Mouse (Mus musculus): ENCODE results near the gene Pdzd2. TPM values are rescaled to one million over a fixed set of nuclear protein-coding genes. Genes with fewer than 3 reads are reported as not detected.

The Pdzd2 gene
- total RNA-seq, 2 experiments from 2014 or later = 63.9 to 67.7 TPM

GRCm38 (mm10) chr15:12566637-12567440 is 172.9 kb downstream of the Pdzd2 start:
- Histone ChIP-seq H3K4me3 (no peak overlapping the region), H3K27ac (no peak overlapping the region)
- TF ChIP-seq CTCF (conservative IDR thresholded peaks at IDR 0.05) = no peak
- no peak for DNase-seq (ENCODE audit: low spot score in 2 of 2)

- DNase-seq (ENCODE audit: low spot score in 2 of 2) = no peak
- TF ChIP-seq CTCF (conservative IDR thresholded peaks at IDR 0.05) = no peak
- H3K27ac ChIP-seq = no peak overlapping the region
- H3K4me3 ChIP-seq = no peak overlapping the region
Observed at GRCm38 (mm10) chr15:12565281-12565680, 174.4 kb downstream of the Pdzd2 start.

- TF ChIP-seq CTCF (conservative IDR thresholded peaks at IDR 0.05) = no peak
- no peak for DNase-seq (ENCODE audit: low spot score in 2 of 2)
- Histone ChIP-seq H3K27ac (no peak overlapping the region), H3K4me3 (no peak overlapping the region)
Observed at GRCm38 (mm10) chr15:12560505-12560904, 179.2 kb downstream of the Pdzd2 start.

GRCm38 (mm10) chr15:12557663-12558436 is 181.9 kb downstream of the Pdzd2 start:
- TF ChIP-seq CTCF (conservative IDR thresholded peaks at IDR 0.05) = no peak
- Histone ChIP-seq H3K4me3 (no peak overlapping the region), H3K27ac (no peak overlapping the region)
- no peak for DNase-seq (ENCODE audit: low spot score in 2 of 2)

- Histone ChIP-seq H3K27ac (no peak overlapping the region), H3K4me3 (no peak overlapping the region)
- DNase-seq (ENCODE audit: low spot score in 2 of 2) = no peak
- TF ChIP-seq CTCF (conservative IDR thresholded peaks at IDR 0.05) = no peak
Observed at GRCm38 (mm10) chr15:12553211-12553610, 186.5 kb downstream of the Pdzd2 start.

GRCm38 (mm10) chr15:12550919-12551318 is 188.8 kb downstream of the Pdzd2 start:
- DNase-seq (ENCODE audit: low spot score in 2 of 2) = no peak
- TF ChIP-seq CTCF (conservative IDR thresholded peaks at IDR 0.05) = peak; percentile 52
- Histone ChIP-seq H3K27ac (no peak overlapping the region), H3K4me3 (no peak overlapping the region)

GRCm38 (mm10) chr15:12550376-12550775 is 189.3 kb downstream of the Pdzd2 start:
- no peak for DNase-seq (ENCODE audit: low spot score in 2 of 2)
- H3K4me3 ChIP-seq = peak overlapping the region; percentile 59; the same call in 1 of the 2 replicates
- no peak overlapping the region for H3K27ac ChIP-seq
- no peak for TF ChIP-seq CTCF (conservative IDR thresholded peaks at IDR 0.05)

GRCm38 (mm10) chr15:12549919-12550305 is 189.8 kb downstream of the Pdzd2 start:
- H3K4me3 ChIP-seq = peak overlapping the region; percentile 59
- DNase-seq (ENCODE audit: low spot score in 2 of 2) = no peak
- TF ChIP-seq CTCF (conservative IDR thresholded peaks at IDR 0.05) = no peak
- peak overlapping the region; percentile 68 for H3K27ac ChIP-seq

GRCm38 (mm10) chr15:12549271-12549918 is 190.3 kb downstream of the Pdzd2 start:
- DNase-seq (ENCODE audit: low spot score in 2 of 2) = no peak
- peak overlapping the region; percentile 68 for H3K27ac ChIP-seq
- H3K4me3 ChIP-seq = peak overlapping the region; percentile 59
- TF ChIP-seq CTCF (conservative IDR thresholded peaks at IDR 0.05) = no peak

GRCm38 (mm10) chr15:12548696-12549095 is 191.0 kb downstream of the Pdzd2 start:
- no peak for TF ChIP-seq CTCF (conservative IDR thresholded peaks at IDR 0.05)
- DNase-seq (ENCODE audit: low spot score in 2 of 2) = no peak
- H3K4me3 ChIP-seq = peak overlapping the region; percentile 59
- H3K27ac ChIP-seq = no peak overlapping the region

GRCm38 (mm10) chr15:12547640-12548405 is 191.9 kb downstream of the Pdzd2 start:
- no peak for TF ChIP-seq CTCF (conservative IDR thresholded peaks at IDR 0.05)
- Histone ChIP-seq H3K4me3 (no peak overlapping the region), H3K27ac (no peak overlapping the region)
- DNase-seq (ENCODE audit: low spot score in 2 of 2) = no peak

- Histone ChIP-seq H3K27ac (no peak overlapping the region), H3K4me3 (no peak overlapping the region)
- no peak for DNase-seq (ENCODE audit: low spot score in 2 of 2)
- TF ChIP-seq CTCF (conservative IDR thresholded peaks at IDR 0.05) = no peak
Observed at GRCm38 (mm10) chr15:12546781-12547180, 192.9 kb downstream of the Pdzd2 start.

Data from layer of hippocampus, adult 2 months (tissue).